Mouse (Mus musculus) kidney, adult 2 months (tissue): ENCODE measurements around the gene Tubal3.

ENCODE experiments used
- CTCF ChIP-seq: fragments of 200-500 bp; conservative IDR thresholded peaks from 2 replicates; pipeline ENCODE4 v1.5.1; 2011; ENCODE audit warnings: low read depth, mild to moderate bottlenecking, control low read depth, low read length, moderate library complexity, mixed read lengths; ENCODE audit not compliant: insufficient read depth, insufficient read length
- POLR2A ChIP-seq: fragments of 200-500 bp; IDR thresholded peaks from one replicate; pipeline ENCODE4 v1.6.1; 2011; ENCODE audit warnings: low read depth, low read length, control low read depth

DNA sequence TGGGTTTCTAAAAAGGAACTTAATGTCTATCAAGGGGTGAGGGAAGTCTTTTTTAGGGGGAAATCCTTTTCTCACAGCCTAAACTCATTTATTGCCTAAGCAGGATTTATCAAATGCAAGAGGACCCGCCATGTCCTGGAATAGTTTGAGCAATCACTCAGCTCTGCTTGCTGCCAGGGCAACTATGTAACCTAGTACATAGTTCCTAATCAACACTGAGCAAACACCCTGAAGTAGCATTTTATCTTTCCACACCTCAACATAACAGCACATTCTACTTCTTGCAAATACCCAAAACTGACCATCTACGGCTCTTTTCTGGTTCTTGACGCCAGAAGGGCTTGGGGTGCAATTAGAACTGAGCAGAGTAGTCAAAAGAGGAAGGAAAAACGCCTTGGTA, 9.8 kb upstream of the Tubal3 start:
- TF ChIP-seq CTCF (no peak), POLR2A (no peak)
